Mouse (Mus musculus) gonadal fat pad, adult 2 months (tissue): ENCODE measurements around the gene Irx4. TPM values are rescaled to one million over a fixed set of nuclear protein-coding genes. Genes with fewer than 3 reads are reported as not detected.

Source experiments
- DNase-seq: peaks from one replicate; pipeline ENCODE4 v3.0.0-alpha.2; 2012; ENCODE audit warnings: low read depth
- polyA plus RNA-seq: library from polyadenylated mRNA; depleted of rRNA; stranded (reverse); fragments of >200 nt; gene quantifications from 2 replicates; pipeline ENCODE4 v1.2.3, GENCODE M21; 2012; rRNA removed

Gene Irx4
- not detected in 2 replicates for polyA plus RNA-seq

DNA sequence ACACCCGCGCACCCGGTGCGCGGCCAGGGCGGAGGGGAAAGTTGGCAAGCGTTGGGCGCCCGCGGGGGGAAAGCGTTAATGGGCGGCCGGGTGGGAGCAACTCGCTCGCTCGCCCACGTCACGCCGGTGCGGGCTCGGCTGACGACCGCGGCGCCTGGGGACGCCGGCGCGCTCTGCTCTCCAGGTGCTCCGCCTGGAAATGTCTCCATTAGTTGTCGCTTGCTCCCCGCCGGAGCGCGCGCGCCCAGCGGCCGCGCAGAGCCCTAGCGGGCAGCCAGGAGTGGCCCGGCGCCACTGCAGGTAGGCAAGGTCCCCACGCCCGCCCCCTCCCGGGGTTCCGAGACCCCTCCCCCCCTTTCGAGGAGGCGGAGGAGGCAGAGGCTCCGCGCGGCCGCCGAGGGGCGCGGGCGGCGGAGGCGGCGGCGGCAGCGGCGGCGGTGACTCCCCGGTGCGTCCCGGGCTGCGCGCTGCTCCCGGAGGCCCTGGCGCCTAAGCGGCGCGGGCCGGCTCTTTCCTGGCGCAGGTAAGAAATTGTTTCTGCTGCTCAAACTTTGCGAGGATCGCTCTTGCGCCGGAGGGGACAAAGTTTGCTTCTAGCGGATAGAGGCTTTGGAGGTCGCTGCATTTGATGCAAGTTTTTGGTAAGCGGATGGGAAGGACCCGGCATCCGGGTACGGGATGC is at the start of gene Irx4:
TSS of gene Irx4 (plus strand) at position 126 of the 682 bp plus-strand sequence.
- DNase-seq, result no peak

DNA sequence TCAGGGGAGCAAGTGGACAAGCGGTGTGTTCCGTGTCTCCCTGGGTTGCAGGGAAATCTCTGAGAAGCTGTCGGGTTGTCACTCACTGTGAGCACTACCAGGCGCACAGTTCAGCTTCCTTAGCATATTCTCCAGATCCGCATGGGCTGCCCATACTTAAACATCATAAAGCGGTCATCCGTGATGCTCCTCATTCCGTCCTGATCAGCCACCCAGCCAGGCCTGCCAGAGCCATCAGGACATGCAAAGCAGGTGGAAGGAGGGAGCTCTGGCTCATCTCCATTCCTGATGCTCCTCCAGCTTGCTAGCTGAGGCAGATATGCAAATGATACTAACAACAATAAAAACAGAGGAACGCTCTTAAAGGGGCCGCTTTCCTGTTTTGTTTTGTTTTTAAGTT is 46.0 kb upstream of the Irx4 start:
- DNase-seq, result no peak

DNA sequence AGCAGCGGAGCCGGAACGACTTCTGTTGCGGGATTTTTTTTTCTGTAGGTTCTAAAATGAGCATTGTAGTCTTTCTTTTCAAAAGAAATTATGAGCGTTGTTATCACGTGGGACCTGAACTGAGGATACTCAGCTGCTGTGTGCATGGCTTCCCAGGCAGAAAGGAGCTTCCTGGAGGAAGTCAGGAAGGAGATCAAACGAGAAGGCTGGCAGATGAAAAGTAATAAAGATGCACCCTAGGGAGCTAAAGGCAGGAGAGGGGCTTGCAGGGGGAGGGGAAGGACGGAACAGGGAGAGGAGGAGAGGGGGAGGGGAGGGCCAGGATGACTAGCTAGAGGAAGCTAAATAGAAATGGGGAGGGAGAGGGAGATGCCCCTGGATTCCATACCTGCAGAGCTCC is 23.8 kb upstream of the Irx4 start:
- no peak for DNase-seq

DNA sequence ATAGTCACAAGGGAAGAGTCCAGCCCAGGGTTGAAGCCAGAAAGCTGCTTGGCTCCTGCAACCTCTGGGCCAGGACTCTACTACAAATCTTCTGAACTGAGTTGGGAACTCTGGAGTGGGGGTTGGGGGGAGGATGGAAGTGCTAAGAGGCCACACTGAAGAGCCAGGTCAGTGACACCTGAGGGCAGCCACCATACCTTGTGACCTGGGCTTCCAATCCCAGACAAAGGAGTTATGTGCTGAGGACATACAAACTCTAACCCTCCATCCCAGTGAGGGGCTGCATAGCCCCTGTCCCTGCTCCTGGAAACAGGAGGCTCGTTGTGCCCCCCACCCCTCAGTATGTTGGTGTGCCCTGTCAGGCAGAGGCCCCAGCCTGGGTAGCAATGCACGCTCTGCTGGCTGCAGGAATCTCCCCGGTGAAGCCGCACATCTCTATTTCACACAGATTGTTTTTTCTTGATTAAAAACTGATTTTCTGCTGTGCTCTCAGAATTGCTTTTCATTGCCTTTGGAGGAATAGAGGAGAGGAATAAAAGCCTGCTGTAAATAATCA is 21.0 kb upstream of the Irx4 start:
- no peak for DNase-seq

DNA sequence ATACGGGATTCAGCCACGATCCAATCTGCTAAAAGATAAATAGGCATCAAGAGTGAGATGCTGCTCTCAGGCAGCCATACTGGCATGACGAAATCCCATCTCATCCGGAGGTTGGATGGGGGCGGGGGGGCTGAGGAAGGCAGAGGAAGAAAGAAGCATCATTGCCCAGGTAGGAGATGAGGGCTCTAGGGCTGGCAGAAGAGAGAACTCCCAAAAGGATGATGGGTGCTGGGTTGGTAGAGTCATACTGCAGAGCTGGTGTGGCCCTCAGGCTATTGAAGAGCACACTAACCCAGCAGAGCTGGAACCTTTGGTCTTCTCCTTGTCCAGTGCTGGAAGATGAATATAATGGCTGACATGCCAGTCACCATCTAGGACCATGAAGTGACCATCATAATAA is 17.7 kb upstream of the Irx4 start:
- DNase-seq, result no peak

DNA sequence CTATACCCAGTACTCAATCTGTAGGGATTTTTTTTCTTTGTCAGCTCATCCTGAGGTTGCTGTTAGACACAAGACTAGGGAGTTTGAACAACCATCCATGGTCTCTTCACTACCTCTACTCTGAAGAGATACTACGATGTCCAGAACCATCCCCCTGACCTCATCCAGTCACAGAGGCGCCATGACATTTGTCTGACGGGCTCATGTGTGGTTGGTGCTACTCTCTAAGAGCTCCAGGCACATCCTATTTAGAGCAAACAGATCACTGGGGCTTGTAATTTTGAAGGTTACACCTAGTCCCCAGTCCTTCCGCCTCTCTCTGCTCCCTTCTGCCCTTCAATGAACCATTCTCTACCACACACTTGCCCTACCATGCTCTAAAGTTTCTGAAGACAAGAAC is 13.3 kb upstream of the Irx4 start:
- DNase-seq, result no peak

DNA sequence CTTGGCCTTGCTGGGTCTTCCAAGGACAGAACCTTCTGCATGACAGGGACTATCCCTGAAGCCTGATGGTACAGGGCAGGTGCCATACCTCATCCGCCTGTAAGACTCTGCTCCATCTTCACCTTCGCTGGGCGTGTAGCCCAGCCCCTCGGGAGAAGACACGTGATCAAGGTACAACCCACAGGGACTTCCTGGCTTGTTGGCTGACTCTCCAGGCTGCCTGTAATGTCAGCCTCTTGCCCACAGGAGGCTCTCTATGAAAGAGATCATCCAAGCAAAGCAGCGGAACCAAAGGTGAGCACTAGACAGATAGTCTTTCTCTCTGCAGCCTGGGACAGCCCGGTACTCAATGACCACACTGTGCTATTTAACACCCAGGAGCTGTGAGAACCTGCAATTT is 9.1 kb upstream of the Irx4 start:
- DNase-seq, result no peak

DNA sequence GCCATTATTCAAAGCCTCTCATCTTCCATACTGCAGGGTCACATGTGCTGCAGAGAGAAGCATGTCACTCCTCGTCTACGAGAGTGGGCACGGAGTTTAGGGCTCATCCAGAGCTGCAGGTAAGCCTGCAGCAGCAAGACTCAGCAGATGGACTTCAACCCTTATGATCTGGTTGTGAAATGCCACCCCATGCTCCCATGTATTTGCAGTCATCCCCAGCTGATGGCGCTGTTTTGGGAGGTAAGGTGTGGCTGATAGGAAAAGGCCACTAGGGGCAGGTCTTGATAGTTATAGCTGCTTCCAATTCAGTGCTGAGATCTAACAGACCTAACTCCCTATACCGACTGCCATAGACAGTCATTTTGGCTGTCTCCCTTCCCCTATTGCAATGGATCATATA is 8.3 kb upstream of the Irx4 start:
- no peak for DNase-seq

DNA sequence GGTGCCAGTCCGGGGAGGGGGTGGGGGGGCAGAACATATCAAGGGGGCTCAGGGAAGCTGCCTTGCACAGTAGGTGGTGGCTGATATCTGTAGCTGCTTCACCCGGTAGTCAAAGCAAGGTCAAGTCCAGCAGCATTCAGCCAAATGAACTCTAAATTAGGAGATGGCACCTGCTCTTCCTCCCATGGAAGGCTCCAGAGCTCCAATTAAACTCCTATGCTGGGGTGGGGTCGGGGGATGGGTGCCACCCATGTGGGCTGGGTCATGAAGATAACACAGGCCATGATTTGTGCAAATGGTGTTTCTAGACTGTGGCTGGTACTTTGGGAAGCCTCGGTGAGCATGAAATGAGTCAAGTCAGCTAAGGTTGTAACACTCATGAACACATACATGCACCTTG is 1.9 kb upstream of the Irx4 start:
- no peak for DNase-seq

DNA sequence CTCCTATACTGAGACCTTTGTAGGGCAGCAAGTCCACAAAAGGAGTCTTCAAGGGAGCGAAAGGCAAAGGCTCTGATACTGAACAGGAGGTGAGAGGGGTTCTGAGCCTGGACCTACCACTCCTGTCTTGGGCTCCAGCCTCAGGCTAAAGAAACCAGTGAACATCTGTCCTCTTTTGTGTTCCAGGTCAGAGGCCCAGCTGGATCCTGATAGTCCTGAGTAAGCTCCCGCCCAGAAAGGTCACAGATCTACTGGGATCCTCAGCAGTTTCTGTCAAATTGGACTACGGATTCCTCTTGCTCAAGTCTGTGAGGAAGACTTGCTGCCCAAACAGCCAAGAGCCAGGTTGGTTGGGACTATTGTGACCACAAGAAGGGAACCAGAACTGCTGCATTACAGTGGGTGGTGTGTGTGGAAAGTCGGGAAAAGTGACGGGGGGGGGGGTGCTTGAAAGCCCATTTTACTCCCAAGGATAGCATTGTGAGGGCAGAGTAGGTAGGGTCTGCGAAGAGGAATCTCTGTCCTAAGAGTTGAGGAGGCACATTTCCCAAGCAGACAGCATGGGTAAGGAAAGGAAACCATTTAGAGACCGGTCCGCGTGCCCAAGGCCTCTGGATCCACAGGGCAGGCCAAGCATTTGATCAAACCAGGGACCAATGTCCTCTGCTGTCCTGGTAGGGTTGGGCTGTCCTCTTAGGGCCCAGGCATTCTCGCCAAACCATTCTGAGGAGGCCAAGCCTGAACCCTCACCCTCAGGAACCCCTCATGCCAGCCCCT is 514 bp upstream of the Irx4 start:
- no peak for DNase-seq

DNA sequence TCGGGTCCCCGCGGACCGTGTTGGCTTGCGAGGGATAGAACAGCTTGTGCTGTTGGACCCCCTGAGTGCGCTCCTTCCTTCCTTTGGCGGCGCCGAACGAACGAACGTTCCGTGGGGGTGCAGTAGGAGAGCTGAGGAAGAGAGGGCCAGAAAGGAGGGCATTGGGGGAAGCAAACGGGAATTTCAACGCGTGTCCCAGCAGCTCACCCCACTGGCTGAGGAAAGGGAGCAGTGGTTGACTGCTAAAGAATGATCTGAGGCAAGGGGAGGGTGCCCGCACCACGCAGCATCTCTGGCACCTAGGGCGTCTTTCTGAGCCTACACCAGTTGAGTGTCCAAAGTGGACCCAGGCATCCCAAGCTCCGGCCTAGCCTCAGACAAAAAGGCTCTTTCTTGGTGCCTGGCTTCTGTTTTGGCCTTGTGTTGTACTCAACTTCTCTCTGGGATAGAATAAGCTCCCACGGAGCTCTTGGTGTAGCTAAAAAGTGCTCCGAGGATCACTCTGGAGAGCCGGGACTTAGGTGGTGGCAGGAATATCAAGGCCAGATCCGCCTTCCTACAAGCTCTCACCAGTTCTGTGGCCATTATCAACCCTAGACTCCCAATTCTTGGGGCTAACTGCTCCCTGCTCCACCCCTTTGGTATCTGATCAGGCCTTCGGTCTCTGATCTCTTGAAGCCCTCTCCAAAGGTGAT is 904 bp downstream of the Irx4 start:
- DNase-seq, result no peak

DNA sequence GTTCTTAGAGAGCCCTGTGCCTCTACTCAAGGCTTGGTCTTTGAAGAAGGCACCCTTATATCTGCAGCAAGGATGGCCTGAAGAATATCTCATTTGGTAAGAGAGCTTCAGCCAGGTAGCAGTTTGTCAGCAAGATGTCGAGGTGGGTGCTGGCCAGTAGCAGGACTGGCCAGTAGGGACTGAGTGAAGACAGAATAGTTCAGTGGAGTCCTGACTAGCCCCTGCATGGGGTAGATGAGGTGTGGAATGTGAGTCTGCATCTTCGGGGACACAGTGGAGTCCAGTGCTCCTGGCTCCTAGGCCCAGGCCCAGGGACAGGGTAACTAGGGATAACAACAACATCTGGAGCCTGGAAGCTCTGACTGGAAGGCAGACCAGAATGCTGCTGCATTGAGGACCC is 1.6 kb downstream of the Irx4 start:
- no peak for DNase-seq

DNA sequence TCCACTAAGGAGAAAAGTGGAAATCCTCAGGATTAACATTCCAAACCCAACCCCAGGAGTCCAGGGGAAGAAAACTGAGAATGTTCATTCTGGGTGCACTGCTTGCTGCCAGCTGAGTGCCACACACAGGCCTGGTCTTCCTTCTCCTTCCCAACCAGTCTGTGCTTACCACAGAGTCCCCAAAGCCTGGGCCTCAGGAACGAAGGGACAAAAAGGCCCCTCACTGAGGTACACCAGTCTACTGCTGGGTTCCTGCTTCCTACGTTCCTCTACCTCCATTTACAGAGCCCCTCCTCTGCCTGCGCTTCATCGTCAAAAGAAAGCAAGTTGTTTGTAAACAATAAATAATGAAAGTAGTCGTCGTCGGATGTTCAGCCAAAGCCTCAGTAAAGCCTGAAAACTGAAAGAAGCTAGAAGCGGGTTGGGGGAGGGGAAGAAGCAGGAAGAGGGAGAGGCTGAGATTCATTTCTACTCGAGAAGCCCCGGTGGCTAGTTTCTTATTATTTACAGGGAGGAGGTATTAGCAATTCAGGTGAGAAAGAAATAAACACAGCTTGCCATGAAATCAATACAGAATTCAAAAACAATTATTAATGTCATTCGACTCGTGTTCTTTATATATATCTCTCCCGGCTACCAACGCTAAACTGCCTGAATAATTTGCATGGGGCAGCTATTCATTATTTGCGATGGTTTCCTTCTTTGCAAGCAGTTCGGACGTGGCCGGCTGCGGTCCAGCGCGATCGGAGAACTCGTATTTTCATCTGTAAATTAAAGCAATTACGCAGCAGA is 2.3 kb downstream of the Irx4 start:
- no peak for DNase-seq

DNA sequence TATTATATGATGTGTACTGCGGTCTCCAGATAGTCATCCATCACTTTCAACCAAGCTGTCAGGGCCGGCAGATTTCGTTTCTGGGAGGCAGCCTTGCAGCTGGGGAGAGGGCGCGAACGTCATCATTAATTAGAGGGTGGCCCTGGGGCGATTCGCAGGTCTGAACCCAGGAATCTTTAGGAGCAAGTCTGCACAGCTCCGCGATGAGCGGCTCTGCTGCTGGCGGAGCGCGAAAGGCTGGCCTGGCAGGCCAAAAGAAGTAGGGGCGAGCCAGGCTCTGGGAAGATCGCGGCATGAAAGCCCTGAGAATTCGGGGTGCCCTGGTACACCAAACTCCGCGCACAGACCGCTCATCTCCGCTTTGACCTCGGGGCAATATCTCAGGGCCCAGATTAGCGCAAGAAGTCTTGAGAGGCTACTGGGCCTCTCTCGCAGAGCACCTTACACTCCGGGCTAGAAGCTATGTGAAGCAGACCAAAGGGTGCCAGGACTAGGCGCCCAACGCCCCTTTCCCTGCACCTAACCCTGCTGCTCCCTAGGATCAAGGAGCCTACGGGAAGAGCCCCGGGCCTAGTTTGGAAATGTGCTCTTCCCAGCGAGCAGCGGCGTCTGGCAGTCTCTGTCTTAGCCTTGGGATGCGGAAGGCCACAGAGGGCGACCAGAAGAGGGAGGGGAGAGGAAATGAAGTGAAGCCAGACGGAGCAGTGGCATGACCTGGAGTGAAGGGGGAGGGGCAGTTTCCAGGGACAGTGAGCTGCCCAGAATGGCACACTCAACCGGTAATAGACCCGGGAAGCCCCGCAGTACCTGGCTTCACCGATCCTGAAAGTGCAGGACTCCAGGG is 3.1 kb downstream of the Irx4 start:
- DNase-seq, result no peak

DNA sequence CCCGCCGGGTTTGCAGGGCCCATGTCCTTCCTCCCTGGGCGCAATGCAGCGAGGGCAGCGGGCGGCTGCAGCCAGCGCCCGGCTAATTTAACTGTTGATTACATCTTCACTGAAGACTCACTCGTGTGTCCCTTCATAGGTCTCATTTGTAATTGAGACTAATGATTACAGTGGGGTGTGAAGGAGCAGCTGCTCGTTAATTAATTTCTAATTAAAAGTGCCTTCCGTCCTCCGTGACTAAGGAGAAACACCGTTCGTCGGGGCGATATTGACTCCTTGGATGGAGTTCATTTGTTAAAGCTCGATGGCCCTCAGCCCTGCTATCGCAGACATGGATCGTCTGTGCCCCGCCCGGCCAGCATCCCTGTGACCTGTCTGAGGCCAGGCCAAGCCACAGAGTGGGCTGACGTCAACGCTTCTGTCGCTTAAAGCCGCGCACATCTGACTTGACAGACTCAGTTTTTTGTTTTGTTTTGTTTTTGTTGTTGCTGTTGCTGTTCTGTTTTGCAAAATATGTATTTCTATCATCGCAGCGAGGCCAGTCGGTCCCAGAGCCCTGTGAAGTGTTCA is 4.0 kb downstream of the Irx4 start:
- DNase-seq, result no peak

DNA sequence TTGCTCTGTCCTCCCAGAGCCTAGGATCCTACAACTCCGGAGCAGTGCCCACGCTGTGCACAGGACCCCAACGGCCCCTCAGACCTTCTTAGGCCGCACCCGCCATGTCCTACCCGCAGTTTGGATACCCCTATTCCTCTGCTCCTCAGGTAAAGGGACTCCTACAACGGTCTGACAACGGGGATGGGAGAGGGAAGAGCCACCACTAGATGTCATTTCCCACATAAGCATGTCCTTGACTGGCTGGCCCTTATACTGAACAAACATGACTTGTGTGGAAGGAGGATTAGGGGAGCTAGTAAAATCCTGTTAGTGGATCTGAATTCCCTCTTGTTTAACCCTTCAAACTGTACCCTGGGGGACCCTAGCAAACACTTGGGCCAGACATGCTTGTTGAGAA is 4.6 kb downstream of the Irx4 start:
- DNase-seq, result no peak

DNA sequence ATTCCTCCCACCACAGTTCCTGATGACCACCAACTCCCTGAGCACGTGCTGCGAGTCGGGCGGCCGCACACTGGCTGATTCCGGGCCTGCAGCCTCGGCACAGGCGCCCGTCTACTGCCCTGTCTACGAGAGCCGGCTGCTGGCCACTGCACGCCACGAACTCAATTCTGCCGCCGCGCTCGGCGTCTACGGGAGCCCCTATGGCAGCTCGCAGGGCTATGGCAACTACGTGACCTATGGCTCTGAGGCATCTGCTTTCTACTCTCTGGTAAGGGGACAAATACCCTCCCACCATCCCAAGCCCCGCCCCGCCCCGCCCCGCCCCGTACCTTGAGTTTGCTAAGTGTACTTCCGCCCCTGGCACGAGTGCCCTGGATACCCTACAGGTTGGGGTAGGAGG is 5.2 kb downstream of the Irx4 start:
- no peak for DNase-seq

DNA sequence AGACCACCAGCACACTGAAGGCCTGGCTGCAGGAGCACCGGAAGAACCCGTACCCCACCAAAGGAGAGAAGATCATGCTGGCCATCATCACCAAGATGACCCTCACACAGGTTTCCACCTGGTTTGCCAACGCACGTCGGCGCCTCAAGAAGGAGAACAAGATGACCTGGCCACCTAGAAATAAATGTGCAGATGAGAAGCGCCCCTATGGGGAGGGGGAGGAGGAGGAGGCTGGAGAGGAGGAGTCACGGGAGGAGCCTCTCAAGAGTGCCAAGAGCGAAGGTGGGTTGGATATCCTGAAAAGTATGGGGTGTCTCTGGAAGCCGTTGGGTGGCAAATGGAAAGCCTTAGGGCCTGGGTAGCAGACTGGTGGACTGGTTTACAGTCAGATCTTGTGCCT is 7.3 kb downstream of the Irx4 start:
- no peak for DNase-seq

DNA sequence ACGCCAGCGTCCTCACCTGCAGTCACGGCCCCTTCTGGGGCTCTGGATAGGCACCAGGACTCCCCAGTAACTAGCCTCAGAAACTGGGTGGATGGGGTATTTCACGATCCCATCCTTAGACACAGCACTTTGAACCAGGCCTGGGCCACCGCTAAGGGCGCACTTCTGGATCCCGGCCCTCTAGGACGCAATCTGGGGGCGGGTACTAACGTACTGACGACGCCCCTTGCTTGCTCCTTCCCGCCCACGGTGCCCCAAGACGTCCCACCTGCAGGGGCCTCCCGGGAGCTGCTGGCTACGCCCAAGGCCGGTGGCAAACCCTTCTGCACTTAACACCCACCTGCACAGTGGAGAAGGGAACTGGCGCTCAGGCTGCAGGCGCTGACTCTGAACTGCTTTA is 8.4 kb downstream of the Irx4 start:
- no peak for DNase-seq

DNA sequence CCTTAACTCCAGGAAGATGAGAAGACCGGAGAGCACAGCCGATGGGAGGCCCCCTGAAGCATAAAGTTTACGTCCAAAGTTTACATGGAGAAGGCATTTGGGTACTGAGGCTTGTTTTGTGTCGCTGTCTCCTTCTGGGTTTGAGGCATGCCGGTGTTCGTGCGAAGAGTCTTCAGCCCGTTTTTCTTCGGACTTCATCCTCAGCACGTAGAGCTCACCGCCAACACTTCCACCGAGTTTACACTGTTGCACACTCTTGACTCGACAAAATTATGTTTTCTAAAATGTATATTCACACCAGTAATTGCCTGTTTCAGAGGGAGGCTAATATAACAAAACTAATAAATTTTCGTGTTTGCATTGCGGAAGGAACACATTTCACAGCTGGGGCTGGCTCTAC is 9.0 kb downstream of the Irx4 start:
- no peak for DNase-seq

DNA sequence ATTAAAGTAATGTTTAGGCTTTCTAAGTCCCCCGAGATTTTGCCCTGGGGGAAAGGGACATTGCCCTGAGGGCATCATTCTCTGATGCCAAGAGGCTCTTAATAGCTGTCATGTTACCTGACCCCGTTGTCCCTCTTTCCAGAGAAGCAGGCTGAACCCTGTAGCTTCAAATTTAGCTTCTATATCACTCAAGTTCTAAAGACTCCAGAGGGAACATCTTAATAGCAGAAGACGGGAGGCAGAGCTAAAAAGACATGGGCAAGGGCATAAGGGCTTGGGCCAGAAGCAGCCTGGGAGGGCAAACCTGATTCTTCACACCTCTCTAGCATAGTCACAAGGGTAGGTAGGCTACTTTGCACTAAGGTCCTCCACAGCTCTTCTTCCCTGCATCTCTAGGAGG is 9.6 kb downstream of the Irx4 start:
- DNase-seq, result no peak
